Mouse (Mus musculus) kidney, postnatal 36 days (tissue): ENCODE measurements around the gene Matn1.
A peak's percentile ranks its signal among the peaks of the same experiment; 100 is the strongest.

Source experiments
- DNase-seq, 2 experiments: peaks; one replicate each; pipeline ENCODE4 v3.0.0; 2021 to 2022; ENCODE audit warnings: mixed read lengths in 2 of 2

The Matn1 gene

GRCm38 (mm10) chr4:130988219-130988839, 44.1 kb downstream of the Matn1 start:
- peak in 1 of 2 experiments; percentile 5 for DNase-seq

- DNase-seq = no peak
Observed at GRCm38 (mm10) chr4:130989146-130989545, 45.0 kb downstream of the Matn1 start.

GRCm38 (mm10) chr4:130990966-130991365, 46.8 kb downstream of the Matn1 start:
- no peak for DNase-seq

- DNase-seq = no peak
Observed at GRCm38 (mm10) chr4:130994556-130994955, 50.4 kb downstream of the Matn1 start.

- DNase-seq = no peak
Observed at GRCm38 (mm10) chr4:130999744-131000527, 55.8 kb downstream of the Matn1 start.

GRCm38 (mm10) chr4:131000614-131001178, 56.5 kb downstream of the Matn1 start:
- no peak for DNase-seq
